Mouse (Mus musculus) limb, embryonic 10.5 days (tissue): ENCODE results near the gene Nmrk2. TPM values are rescaled to one million over a fixed set of nuclear protein-coding genes. Genes with fewer than 3 reads are reported as not detected.
"Not testable (repeated sequence)": the region's sequence is repeated elsewhere in the genome, so short reads cannot be mapped to it uniquely, and the experiment has no call there.

Source experiments
- DNase-seq: peaks from one replicate; pipeline ENCODE4 v3.0.0-alpha.2; 2017; ENCODE audit warnings: low spot score
- H3K27ac ChIP-seq: fragments of 300-500 bp; sonication (generic); 2 replicates; pipeline ENCODE4 v1.5.1; 2016; ENCODE audit warnings: mild to moderate bottlenecking
- H3K27me3 ChIP-seq: fragments of 300-500 bp; sonication (generic); 2 replicates; pipeline ENCODE4 v1.6.1; 2016; ENCODE audit warnings: low read depth, mild to moderate bottlenecking; ENCODE audit not compliant: poor library complexity, severe bottlenecking
- H3K36me3 ChIP-seq: fragments of 300-500 bp; sonication (generic); 2 replicates; pipeline ENCODE4 v1.6.1; 2016; ENCODE audit warnings: mild to moderate bottlenecking, moderate library complexity
- H3K4me1 ChIP-seq: fragments of 300-500 bp; sonication (generic); 2 replicates; pipeline ENCODE4 v1.6.1; 2016
- H3K4me3 ChIP-seq: fragments of 300-500 bp; sonication (generic); 2 replicates; pipeline ENCODE4 v1.5.1; 2016; ENCODE audit warnings: mild to moderate bottlenecking, moderate library complexity
- H3K9me3 ChIP-seq: fragments of 300-500 bp; sonication (generic); replicated peaks from 2 replicates; pipeline ENCODE4 v1.6.1; 2016; ENCODE audit warnings: mild to moderate bottlenecking
- WGBS: fragments of 180-500 bp; shearing (Covaris S2); methylation state at CpG from one replicate; pipeline ENCODE4 v1.1.7; 2016; 5-methylcytosine and 5-hydroxymethylcytosine counted together
- polyA plus RNA-seq: library from polyadenylated mRNA; unstranded; fragments of >200 nt; fragmentation: Nextera tagmentation; extraction: Ambion mirVana; gene quantifications from 2 replicates; pipeline ENCODE4 v1.2.1, GENCODE M21; 2016

Nmrk2 gene
- polyA plus RNA-seq, 1 experiment from 2014 or later: not detected

DNA sequence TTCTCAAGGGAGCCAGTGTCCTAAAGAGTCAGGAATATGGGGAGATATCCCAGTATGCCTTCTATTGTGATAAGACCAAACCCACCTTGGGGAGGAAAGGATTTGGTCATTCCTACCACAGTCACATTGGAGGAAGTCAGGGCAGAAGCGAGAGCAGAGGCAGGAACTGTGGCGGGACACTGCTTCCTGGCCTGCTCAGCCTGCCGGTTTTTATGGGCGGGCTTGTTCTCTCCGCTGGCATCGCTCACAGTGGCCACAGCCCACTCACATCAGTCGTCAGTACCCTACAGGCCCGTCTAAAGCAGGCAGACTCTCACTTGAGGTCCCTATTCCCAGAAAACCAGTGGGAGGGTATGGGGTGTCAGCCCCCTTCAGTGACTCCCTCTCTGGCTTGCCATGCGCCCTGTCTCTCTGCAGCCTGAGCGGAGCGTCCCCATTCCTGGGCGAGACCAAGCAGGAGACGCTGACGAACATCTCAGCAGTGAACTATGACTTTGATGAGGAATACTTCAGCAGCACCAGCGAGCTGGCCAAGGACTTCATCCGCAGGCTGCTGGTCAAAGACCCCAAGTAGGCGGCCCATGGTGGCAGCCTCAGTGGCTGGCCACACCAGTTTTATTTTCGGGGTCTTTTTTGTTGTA, 10.4 kb downstream of the Nmrk2 start:
- Histone ChIP-seq H3K27me3 (peaks cover 37% of the 10 kb centered on the region), H3K36me3 (peaks cover 44% of the 10 kb centered on the region), H3K27ac (peak overlapping the region; percentile 90; the same call in 1 of the 2 replicates), H3K4me1 (peaks cover 32% of the 10 kb centered on the region), H3K9me3 (no peaks in the 10 kb centered on the region), H3K4me3 (peak overlapping the region; percentile 66)
- DNase-seq: no peak
- WGBS: 89% methylated on average over 18 of the region's 18 CpGs

DNA sequence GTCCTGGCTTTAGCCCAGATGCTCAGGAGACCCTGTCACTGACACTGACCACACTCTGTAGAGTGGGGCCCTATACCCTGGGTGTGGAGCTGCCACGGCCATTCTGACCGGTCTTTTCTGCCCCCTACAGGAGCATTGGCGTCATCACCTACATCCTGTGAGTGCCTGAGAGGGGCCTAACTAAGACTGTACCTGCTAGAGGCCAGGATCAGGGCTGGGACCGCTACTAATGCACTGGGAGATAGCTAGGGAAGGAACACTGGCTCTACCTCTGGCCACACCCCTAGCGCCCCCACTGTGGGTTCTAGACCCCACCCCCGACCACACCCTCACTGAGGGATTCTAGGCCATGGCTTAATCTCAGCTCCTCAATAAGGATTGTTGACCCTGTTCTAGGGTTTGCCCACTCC, 10.9 kb downstream of the Nmrk2 start:
- 80% methylated on average over 6 of the region's 6 CpGs for WGBS

DNA sequence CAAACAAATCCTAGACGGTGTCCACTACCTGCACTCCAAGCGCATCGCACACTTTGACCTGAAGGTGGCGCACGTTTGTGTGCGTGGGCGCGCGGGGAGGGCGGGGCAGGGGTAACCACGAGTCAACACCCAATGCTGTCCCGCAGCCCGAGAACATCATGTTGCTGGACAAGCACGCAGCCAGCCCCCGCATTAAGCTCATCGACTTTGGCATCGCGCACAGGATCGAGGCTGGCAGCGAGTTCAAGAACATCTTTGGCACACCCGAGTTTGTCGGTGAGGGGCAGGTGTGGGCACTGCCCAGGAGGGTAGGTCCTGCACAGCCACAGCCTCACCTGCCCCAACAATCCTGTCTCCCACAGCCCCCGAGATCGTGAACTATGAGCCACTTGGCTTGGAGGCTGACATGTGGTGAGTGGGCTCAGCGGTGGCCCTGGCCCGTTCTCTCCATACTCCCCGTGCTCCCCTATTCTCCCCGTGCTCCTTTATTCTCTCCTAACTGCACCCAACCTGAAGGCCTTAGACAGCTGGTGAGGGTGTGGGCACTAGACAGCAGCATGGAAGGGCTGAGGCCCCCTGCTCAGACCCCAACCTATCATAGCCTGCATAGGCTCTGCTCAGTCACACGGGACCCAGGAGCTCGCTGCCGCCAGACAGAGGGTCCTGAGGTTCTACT, 11.5 kb downstream of the Nmrk2 start:
- WGBS: 71% methylated on average over 31 of the region's 31 CpGs
- Histone ChIP-seq H3K27ac (no peak overlapping the region), H3K4me3 (no peak overlapping the region)

More for the DNA sequence above, 10.9 kb downstream of the Nmrk2 start:
- Histone ChIP-seq H3K27ac (peak overlapping the region; percentile 16; the same call in 1 of the 2 replicates), H3K36me3 (peaks cover 47% of the 10 kb centered on the region), H3K9me3 (no peaks in the 10 kb centered on the region), H3K27me3 (peaks cover 32% of the 10 kb centered on the region), H3K4me3 (no peak overlapping the region), H3K4me1 (peaks cover 32% of the 10 kb centered on the region)
- no peak for DNase-seq

GRCm38 (mm10) chr10:81189821-81190220, 12.0 kb downstream of the Nmrk2 start:
- Histone ChIP-seq H3K9me3 (no peaks in the 10 kb centered on the region), H3K36me3 (peaks cover 57% of the 10 kb centered on the region), H3K4me1 (peaks cover 33% of the 10 kb centered on the region), H3K27ac (no peak overlapping the region), H3K4me3 (no peak overlapping the region), H3K27me3 (peaks cover 21% of the 10 kb centered on the region)
- DNase-seq: no peak
- 81% methylated on average over 26 of the region's 26 CpGs for WGBS

More for the DNA sequence above, 11.5 kb downstream of the Nmrk2 start:
- peaks cover 26% of the 10 kb centered on the region for H3K27me3 ChIP-seq
- no peaks in the 10 kb centered on the region for H3K9me3 ChIP-seq
- peaks cover 32% of the 10 kb centered on the region for H3K4me1 ChIP-seq
- peaks cover 51% of the 10 kb centered on the region for H3K36me3 ChIP-seq
- DNase-seq: peak; percentile 48

DNA sequence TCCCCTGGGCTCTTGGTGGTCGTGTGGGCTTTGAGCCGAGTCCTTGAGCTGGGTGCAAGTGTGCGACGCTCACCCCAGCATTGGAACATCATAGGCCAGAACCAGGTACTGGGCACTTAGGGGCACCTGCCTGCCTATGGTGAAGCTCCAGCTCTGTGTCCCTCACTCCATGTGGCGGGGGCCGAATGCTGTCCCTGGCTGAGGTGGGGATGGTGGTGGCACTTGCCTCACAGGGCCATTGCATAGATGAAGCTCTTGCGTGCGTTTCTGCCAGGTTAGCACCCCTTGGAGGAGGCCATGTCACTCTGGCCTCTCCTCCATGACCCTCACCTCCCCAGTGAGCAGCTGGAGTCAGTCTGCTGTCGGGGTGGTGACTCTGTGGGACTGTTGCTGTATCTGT, 14.7 kb downstream of the Nmrk2 start:
- Histone ChIP-seq H3K9me3 (no peaks in the 10 kb centered on the region), H3K4me1 (peaks cover 28% of the 10 kb centered on the region), H3K27me3 (no peaks in the 10 kb centered on the region), H3K27ac (no peak overlapping the region), H3K4me3 (0 out of 2 replicates have a peak overlapping the region, but pooled peaks have one; percentile 4), H3K36me3 (peaks cover 73% of the 10 kb centered on the region)
- DNase-seq: no peak
- 91% methylated on average over 9 of the region's 9 CpGs for WGBS

GRCm38 (mm10) chr10:81184765-81185164, 17.1 kb downstream of the Nmrk2 start:
- Histone ChIP-seq H3K27ac (no peak overlapping the region), H3K4me1 (peaks cover 36% of the 10 kb centered on the region), H3K27me3 (no peaks in the 10 kb centered on the region), H3K4me3 (0 out of 2 replicates have a peak overlapping the region, but pooled peaks have one; percentile 1), H3K36me3 (peaks cover 81% of the 10 kb centered on the region), H3K9me3 (no peaks in the 10 kb centered on the region)
- WGBS: 52% methylated on average over 4 of the region's 4 CpGs
- no peak for DNase-seq

DNA sequence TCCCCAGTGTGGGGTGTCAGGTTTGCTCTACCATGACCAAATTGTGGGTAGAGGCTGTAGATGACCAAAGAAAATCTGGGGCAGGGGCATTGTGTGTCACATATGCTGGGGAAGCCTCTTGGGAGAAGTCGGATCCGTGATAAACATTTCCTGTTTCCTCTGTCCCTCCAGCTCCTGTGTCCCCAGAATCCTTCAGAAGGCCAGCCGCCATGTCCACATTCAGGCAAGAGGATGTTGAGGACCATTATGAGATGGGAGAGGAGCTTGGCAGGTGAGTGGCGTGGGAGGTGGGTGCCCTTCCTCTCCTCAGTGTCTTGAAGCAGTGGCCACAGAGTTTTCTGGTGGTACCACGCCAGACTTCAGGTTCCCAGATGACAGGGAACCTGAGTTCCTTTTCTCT, 18.0 kb downstream of the Nmrk2 start, which contains the start of gene 4930442H23Rik:
Gene 4930442H23Rik, minus strand, starts transcription at position 45 of the 400 bp plus-strand sequence.
- Histone ChIP-seq H3K36me3 (peaks cover 84% of the 10 kb centered on the region), H3K9me3 (no peaks in the 10 kb centered on the region), H3K27me3 (no peaks in the 10 kb centered on the region), H3K4me1 (peaks cover 38% of the 10 kb centered on the region), H3K4me3 (peak within 1 kb of the TSS; percentile 70), H3K27ac (peak within 1 kb of the TSS; percentile 85)
- WGBS: 92% methylated on average over 5 of the region's 5 CpGs
- DNase-seq: no peak

DNA sequence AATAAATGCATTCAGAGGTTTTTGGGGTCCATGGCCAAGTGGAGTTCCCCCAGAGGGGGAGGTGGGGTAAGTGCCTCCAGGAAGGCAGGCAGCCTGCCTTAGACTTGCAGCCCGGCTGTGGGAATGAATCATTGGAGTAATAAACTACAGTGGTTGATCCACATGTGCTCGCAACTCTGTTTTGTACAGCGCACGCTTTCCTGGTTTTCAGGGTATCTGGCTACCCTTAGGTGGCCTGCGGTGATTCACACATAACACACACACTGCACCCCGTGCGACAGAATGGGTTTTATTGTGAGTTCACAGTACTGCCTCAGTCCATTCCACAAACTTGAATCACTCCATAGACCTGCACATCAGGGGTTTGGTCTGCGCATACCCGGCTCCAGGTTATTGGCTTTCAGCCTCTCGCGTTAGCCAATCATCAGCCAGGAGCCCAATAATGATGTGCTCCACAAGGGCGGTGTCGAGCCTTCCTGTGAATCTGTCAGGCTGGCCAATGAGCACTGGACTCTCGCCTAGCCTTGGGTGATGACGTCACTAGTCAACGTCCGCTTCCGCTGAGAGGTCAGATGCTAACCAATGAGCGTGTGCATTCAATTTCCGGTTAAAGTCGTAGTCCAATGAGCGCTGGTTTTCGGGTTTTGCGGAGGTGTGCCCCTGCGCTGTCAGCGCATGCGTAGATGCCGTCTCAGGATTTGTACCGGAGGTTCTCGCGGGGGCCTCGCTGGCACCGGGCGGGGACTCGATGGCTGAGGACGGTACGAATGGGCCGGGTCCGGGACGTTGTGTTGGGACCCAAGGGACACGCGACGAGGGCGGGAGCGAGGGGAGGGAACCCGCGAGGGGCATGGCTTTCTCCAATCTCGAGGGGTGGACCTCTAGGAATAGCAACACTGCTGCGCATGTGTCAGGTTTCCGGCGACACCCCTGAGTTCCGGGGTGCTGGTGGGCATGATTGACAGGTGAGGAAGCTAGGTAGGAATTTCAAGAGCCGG, 19.2 kb downstream of the Nmrk2 start, which contains the start of gene Dapk3:
Gene Dapk3, plus strand, starts transcription at position 670 of the 998 bp plus-strand sequence.
- Histone ChIP-seq H3K27me3 (no peaks in the 10 kb centered on the region), H3K4me1 (peaks cover 46% of the 10 kb centered on the region), H3K27ac (peak within 1 kb of the TSS; percentile 85), H3K36me3 (peaks cover 86% of the 10 kb centered on the region), H3K4me3 (peak within 1 kb of the TSS; percentile 70), H3K9me3 (no peaks in the 10 kb centered on the region)
- 4% methylated on average over 53 of the region's 53 CpGs for WGBS
- peak; percentile 97 for DNase-seq

DNA sequence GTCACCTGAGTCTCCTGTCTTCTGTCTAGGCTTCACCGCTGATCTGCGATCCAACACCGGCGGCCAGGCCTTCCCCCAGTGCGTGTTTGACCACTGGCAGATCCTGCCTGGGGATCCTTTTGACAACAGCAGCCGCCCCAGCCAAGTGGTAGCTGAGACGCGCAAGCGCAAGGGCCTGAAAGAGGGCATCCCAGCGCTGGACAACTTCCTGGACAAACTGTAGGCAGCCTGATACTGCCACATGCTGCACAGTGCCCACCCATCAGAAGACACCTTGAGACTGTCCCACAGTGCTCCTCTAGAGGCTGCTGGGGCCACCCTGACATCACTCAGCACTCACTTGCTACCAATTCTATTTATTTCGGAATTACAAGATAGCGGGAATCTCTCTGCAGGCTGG, 20.0 kb downstream of the Nmrk2 start:
- not testable (repeated sequence) for H3K4me3 ChIP-seq, DNase-seq, H3K9me3 ChIP-seq, H3K27ac ChIP-seq, H3K27me3 ChIP-seq
- Histone ChIP-seq H3K36me3 (peaks cover 86% of the 10 kb centered on the region), H3K4me1 (peaks cover 49% of the 10 kb centered on the region)
- 84% methylated on average over 12 of the region's 12 CpGs for WGBS

GRCm38 (mm10) chr10:81180946-81181345, 20.9 kb downstream of the Nmrk2 start:
- no peak overlapping the region for H3K27ac ChIP-seq
- H3K9me3 ChIP-seq: no peaks in the 10 kb centered on the region
- H3K4me3 ChIP-seq: no peak overlapping the region
- H3K27me3 ChIP-seq: no peaks in the 10 kb centered on the region
- peaks cover 82% of the 10 kb centered on the region for H3K36me3 ChIP-seq
- 94% methylated on average over 13 of the region's 13 CpGs for WGBS
- peaks cover 50% of the 10 kb centered on the region for H3K4me1 ChIP-seq
- no peak for DNase-seq

DNA sequence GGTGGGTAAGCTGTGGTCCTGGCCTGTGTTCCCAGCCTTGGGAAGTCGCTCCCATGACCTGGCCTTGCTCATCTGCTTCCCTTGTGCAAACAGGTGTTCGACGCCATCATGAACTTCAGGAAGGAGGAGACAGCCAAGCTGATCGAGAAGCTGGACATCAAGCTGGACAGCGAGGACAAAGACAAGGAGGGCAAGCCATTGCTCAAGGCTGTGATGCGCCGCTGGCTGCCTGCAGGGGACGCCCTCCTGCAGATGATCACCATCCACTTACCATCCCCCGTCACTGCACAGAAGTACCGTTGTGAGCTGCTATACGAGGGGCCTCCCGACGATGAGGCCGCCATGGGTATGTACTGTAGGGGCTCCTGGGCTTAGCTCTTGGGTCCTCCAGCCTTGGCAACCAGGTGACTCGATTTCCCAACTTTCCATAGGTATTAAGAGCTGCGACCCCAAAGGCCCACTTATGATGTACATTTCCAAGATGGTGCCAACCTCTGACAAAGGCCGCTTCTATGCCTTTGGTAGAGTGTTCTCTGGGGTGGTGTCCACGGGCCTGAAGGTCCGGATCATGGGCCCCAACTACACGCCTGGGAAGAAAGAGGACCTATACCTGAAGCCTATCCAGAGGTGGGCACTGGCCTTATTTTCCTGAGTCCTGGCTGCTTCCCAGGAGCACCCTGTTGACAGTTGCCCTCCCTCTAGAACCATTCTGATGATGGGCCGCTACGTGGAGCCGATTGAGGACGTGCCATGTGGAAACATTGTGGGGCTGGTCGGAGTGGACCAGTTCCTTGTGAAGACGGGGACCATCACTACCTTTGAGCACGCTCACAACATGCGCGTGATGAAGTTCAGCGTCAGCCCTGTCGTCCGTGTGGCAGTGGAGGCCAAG, 22.2 kb downstream of the Nmrk2 start:
- Histone ChIP-seq H3K4me3 (peak overlapping the region; percentile 15; the same call in 1 of the 2 replicates), H3K36me3 (peaks cover 70% of the 10 kb centered on the region), H3K4me1 (peaks cover 59% of the 10 kb centered on the region), H3K9me3 (no peaks in the 10 kb centered on the region), H3K27ac (no peak overlapping the region), H3K27me3 (no peaks in the 10 kb centered on the region)
- 91% methylated on average over 32 of the region's 32 CpGs for WGBS
- DNase-seq: no peak
